8 mouse cellular contexts compared by ENCODE assay signal in the genomic region with DNA sequence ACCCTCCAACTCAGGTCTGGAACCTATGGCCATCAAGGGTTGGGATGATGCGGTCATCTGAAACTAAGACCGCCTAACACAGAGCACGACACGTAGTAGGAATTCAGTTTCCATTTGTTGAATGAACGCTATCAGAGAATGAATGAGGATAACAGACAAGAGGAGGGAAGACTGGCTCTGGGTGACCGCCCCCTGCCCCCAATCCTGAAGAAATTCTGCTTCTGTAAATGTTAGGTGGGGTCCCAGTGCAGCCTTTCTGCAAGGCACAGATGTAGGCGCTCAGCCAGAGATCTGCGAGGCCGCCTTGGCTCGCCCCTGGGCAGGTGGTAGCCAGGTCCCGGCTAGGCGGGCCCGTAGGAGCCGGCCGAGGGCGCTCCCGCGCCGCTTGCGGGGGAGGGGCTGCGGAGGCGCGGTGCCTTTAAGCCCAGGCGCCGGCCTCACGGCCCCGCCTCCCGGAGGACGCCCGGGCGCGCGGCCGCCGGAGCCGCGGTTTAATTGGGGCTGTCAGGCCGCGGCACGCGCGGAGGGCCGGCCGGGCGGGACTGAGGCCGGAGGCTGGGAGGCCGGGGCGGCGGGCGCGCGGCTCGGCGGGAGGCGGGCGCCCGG. TPM values are rescaled to one million over a fixed set of nuclear protein-coding genes. Genes with fewer than 3 reads are reported as not detected.
DNase-seq lines count a peak whose midpoint lies in the region; ATAC-seq lines count a peak whose summit lies in the region.

Gene Dusp7, plus strand, starts transcription at position 521 of the 606 bp plus-strand sequence.

- peak; percentile 80 for ATAC-seq in intestine, embryonic 15.5 days

- DNase-seq in layer of hippocampus, adult 11-12 months (ENCODE audit: low spot score) = peak; percentile 85
- DNase-seq in layer of hippocampus, adult 9-10 months (ENCODE audit: low spot score) = no peak
- peak; percentile 95 for DNase-seq in embryo, embryonic 11 days
- DNase-seq in gastrocnemius, postnatal 4 days (ENCODE audit: low spot score in 2 of 2) = peak; percentile 76 to 82
- DNase-seq in left cerebral cortex, postnatal 36 days (ENCODE audit: low spot score in 2 of 2) = peak; percentile 79 to 90
- DNase-seq in mesoderm, embryonic 11.5 days (ENCODE audit: low read depth, low spot score) = peak; percentile 85
- DNase-seq in skeletal muscle tissue, adult 2 months (ENCODE audit: low read depth, low spot score) = peak; percentile 87

- H3K9me3 ChIP-seq in intestine, embryonic 15.5 days = no peaks in the 10 kb centered on the region

- H3K27me3 ChIP-seq in intestine, embryonic 15.5 days (replicated peaks) = no peaks in the 10 kb centered on the region

- intact Hi-C loops in left cerebral cortex, postnatal 36 days (cut with DNase I) = loop anchor here (1.0 to 2.0 kb wide), 2 partner anchors 50 to 61 kb away; no protein-coding TSS in a partner anchor

- peak within 1 kb of the TSS; percentile 93 for H3K4me3 ChIP-seq in intestine, embryonic 15.5 days (replicated peaks)

- peaks cover 9% of the 10 kb centered on the region; the same call in 1 of the 2 replicates for H3K36me3 ChIP-seq in intestine, embryonic 15.5 days

- H3K27ac ChIP-seq in intestine, embryonic 15.5 days = peak within 1 kb of the TSS; percentile 93

- under 1% methylated on average over 54 of the region's 57 CpGs for WGBS in intestine, embryonic 15.5 days

- peak within 1 kb of the TSS; percentile 97 for H3K4me2 ChIP-seq in intestine, embryonic 15.5 days (replicated peaks)

- H3K9ac ChIP-seq in intestine, embryonic 15.5 days = peak within 1 kb of the TSS; percentile 88

- peaks cover 37% of the 10 kb centered on the region for H3K4me1 ChIP-seq in intestine, embryonic 15.5 days (replicated peaks)

RNA-seq across cellular contexts. Expression of gene Dusp7, which starts in this region (rescaled TPM):
- 10 to 100 TPM; 23.9 to 25.5 TPM for total RNA-seq in gastrocnemius, postnatal 4 days (2021)
- polyA plus RNA-seq in intestine, embryonic 15.5 days (2015; fragmentation: Nextera tagmentation; extraction: Ambion mirVana) = 10.0 and 10.3 TPM in 2 replicates
- 100 to 1,000 TPM; 103 to 118 TPM for total RNA-seq in left cerebral cortex, postnatal 36 days (2021)
